Mouse (Mus musculus): Measurements from ENCODE around the gene Pkp1.

DNA sequence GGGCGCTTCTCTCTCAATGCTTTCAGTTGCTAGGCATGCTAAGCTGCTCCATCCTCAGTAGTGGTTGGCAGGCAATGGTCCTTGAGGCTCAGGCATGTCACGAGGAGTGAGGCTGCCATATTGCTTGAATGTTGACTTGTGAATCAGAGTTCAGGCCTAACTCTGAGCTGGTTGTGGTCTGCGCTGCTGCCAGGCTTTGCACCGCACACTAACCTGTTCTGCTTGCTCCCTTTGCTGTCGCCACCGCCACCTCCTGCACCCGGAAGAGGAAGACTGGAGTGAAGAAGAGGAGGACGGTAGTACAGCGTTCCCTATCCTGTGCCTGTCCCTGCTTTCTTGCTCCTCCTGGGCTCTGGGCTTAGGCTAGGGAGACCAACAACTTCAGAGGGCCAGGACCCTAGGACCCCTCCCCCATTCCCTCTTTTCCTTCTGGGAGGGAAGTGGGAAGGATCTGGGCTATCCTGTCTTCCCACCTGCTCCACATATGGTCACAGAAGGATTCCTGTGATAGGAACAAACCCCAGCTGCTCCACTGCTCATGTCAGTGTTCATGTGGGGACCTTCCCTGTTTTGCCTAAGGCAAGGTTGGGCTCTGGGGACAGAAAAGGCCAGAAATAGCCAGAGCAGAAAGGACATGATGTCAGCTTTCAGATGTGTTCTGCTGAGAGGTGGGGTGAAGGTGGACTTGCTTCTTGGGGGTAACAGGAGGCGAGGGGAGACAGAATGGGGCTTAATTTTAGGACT is 75.3 kb downstream of the Pkp1 start:
- TF ChIP-seq GATA1 (IDR thresholded peaks at IDR 0.05; ENCODE audit: low read length) (no peak), TAL1 (IDR thresholded peaks at IDR 0.05; ENCODE audit: low read length) (no peak)
